Mouse (Mus musculus): ENCODE measurements around the gene Megf8.
"Not testable (repeated sequence)": the region's sequence is repeated elsewhere in the genome, so short reads cannot be mapped to it uniquely, and the experiment has no call there.

Megf8 gene

GRCm38 (mm10) chr7:25384318-25384717, 67.4 kb downstream of the Megf8 start:
- DNase-seq, result no peak

GRCm38 (mm10) chr7:25384818-25385217, 67.9 kb downstream of the Megf8 start:
- DNase-seq, result no peak

- no peak for DNase-seq
These were observed 68.3 kb downstream of the Megf8 start for GRCm38 (mm10) chr7:25385259-25385658.

GRCm38 (mm10) chr7:25385850-25386555, 69.0 kb downstream of the Megf8 start:
- peak in 1 of 2 experiments; percentile 19 for DNase-seq

GRCm38 (mm10) chr7:25387811-25388440, 71.0 kb downstream of the Megf8 start:
- DNase-seq, result no peak

- DNase-seq, result no peak
These were observed 72.0 kb downstream of the Megf8 start for GRCm38 (mm10) chr7:25388916-25389315.

GRCm38 (mm10) chr7:25390054-25390770, 73.2 kb downstream of the Megf8 start:
- no peak for DNase-seq

- no peak for DNase-seq
These were observed 74.0 kb downstream of the Megf8 start for GRCm38 (mm10) chr7:25390986-25391385.

- no peak for DNase-seq
These were observed 75.0 kb downstream of the Megf8 start for GRCm38 (mm10) chr7:25391856-25392453.

GRCm38 (mm10) chr7:25392851-25393250, 75.9 kb downstream of the Megf8 start:
- no peak for DNase-seq

GRCm38 (mm10) chr7:25393451-25394210, 76.7 kb downstream of the Megf8 start:
- DNase-seq, result no peak

GRCm38 (mm10) chr7:25394754-25395153, 77.8 kb downstream of the Megf8 start:
- DNase-seq, result no peak

GRCm38 (mm10) chr7:25395186-25395557, 78.2 kb downstream of the Megf8 start:
- no peak for DNase-seq

- DNase-seq, result peak; percentile 92
These were observed 78.9 kb downstream of the Megf8 start for GRCm38 (mm10) chr7:25395558-25396521.

GRCm38 (mm10) chr7:25396621-25397020, 79.7 kb downstream of the Megf8 start:
- DNase-seq, result peak in 1 of 2 experiments; percentile 31

- DNase-seq, result no peak
These were observed 81.6 kb downstream of the Megf8 start, which contains the start of gene Lipe for GRCm38 (mm10) chr7:25398610-25399009. TSS of gene Lipe (minus strand) at chr7:25398710.

GRCm38 (mm10) chr7:25399028-25399427, 82.1 kb downstream of the Megf8 start:
- not testable (repeated sequence) for DNase-seq

- no peak for DNase-seq
These were observed 84.6 kb downstream of the Megf8 start for GRCm38 (mm10) chr7:25401551-25401950.

GRCm38 (mm10) chr7:25401986-25402385, 85.0 kb downstream of the Megf8 start:
- DNase-seq, result no peak

GRCm38 (mm10) chr7:25402671-25403101, 85.7 kb downstream of the Megf8 start:
- peak; percentile 33 to 43 for DNase-seq

GRCm38 (mm10) chr7:25406468-25406867, 89.5 kb downstream of the Megf8 start:
- no peak for DNase-seq

All from thymus, postnatal 36 days (tissue).